Mouse (Mus musculus) liver, postnatal 0 days (tissue): ENCODE data around the gene Gng10.

Source experiments
- CTCF ChIP-seq: sonication (generic); IDR thresholded peaks from 2 replicates; pipeline ENCODE4 v1.5.1; 2016; ENCODE audit warnings: antibody characterized with exemption, low read depth
- EP300 ChIP-seq: IDR thresholded peaks from 2 replicates; pipeline ENCODE4 v1.6.1; 2016; ENCODE audit warnings: antibody characterized with exemption, low read depth, mild to moderate bottlenecking

- TF ChIP-seq CTCF: no peak
- TF ChIP-seq EP300: no peak
Measured at GRCm38 (mm10) chr4:59034918-59035785, at the start of gene Gng10.
